Mouse (Mus musculus): ENCODE data around the gene Vmn2r3. TPM values are rescaled to one million over a fixed set of nuclear protein-coding genes. Genes with fewer than 3 reads are reported as not detected.
"Not testable (repeated sequence)": the region's sequence is repeated elsewhere in the genome, so short reads cannot be mapped to it uniquely, and the experiment has no call there.

Vmn2r3 gene
- 0.01 TPM in 1 of 2 replicates, not detected in the other for polyA plus RNA-seq (2014; fragmentation: Nextera tagmentation; extraction: Ambion mirVana)

DNA sequence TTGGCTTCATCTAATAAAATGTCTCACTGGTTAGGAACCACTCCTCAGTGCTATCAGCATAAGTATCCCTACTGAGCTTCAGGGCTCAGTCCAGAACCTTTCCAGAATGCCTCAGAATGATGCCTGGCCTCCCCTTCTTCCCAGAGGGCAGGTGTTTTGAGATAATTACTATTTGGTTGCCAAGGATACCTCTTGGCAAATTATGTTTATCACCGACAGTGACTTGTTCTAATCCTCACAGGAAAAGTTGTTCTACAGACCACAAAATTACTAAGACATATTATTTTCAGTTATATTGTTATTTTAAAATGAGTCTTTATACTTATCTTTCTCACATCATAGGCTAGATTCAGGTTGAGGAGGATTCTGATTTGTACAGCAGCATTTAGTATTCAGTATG lies at the start of gene Vmn2r3:
Vmn2r3 (minus strand) TSS at position 101 of the 400 bp plus-strand sequence.
- WGBS: 59% methylated on average over 1 of the region's 1 CpGs
- no peaks in the 10 kb centered on the region for H3K36me3 ChIP-seq (ENCODE audit: control insufficient read depth, insufficient read depth, low read length)
- H3K27me3 ChIP-seq (replicated peaks; ENCODE audit: control insufficient read depth, insufficient read depth, low read length): no peaks in the 10 kb centered on the region
- H3K9ac ChIP-seq (ENCODE audit: low read length): no peak within 1 kb of the TSS
- no peak within 1 kb of the TSS for H3K4me3 ChIP-seq (ENCODE audit: low read depth, low read length)
- no peak within 1 kb of the TSS for H3K27ac ChIP-seq (ENCODE audit: low read depth, low read length)
- H3K9me3 ChIP-seq (replicated peaks; ENCODE audit: control insufficient read depth, low read length): no peaks in the 10 kb centered on the region
- no peak within 1 kb of the TSS for H3K4me2 ChIP-seq (ENCODE audit: low read length)
- ATAC-seq (no peak), DNase-seq (ENCODE audit: low spot score) (no peak)
- H3K4me1 ChIP-seq (ENCODE audit: control insufficient read depth, insufficient read depth, low read length): no peaks in the 10 kb centered on the region

DNA sequence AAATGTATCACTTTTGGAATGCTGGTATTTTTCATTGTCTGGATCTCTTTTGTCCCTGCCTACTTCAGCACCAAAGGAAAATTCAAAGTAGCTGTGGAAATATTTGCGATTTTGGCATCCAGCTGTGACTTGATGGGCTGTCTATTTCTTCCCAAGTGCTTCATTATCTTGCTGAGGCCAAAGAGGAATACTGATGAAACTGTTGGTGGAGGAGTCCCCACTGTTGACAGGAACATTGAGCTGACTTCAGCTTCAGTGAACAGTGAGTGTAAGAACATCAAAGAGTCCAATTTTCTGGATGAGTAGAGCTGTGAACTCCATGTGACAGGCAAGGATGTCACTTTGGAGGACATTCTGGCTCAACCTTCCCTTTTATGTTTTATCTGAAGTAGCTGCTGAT lies 43.0 kb upstream of the Vmn2r3 start:
- Histone ChIP-seq H3K36me3 (ENCODE audit: control insufficient read depth, insufficient read depth, low read length) (no peaks in the 10 kb centered on the region), H3K4me1 (ENCODE audit: control insufficient read depth, insufficient read depth, low read length) (no peaks in the 10 kb centered on the region), H3K9ac (ENCODE audit: low read length) (no peak overlapping the region), H3K27ac (ENCODE audit: low read depth, low read length) (no peak overlapping the region), H3K4me2 (ENCODE audit: low read length) (no peak overlapping the region), H3K4me3 (ENCODE audit: low read depth, low read length) (no peak overlapping the region), H3K27me3 (replicated peaks; ENCODE audit: control insufficient read depth, insufficient read depth, low read length) (no peaks in the 10 kb centered on the region), H3K9me3 (replicated peaks; ENCODE audit: control insufficient read depth, low read length) (no peaks in the 10 kb centered on the region)
- DNase-seq (ENCODE audit: low spot score): no peak
- no peak for ATAC-seq
- WGBS: 47% methylated on average over 1 of the region's 1 CpGs

DNA sequence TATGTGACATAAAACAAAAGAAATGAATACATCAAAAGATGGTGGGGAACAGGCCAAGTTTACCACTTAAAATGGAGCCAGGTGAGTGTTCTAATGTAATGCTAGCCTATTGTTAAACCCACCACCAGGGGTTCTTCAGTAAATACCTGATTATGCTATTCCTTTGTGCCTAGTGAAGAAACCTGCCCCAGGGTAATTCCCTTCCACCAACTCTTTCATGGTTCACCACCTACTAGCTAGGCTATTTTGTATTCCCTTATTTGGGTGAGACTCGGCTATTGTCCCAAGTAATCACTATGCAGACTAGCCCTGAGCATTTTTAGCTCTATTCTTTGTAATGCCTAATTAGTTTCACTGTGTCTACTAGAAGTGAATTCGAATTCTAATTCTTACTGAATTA lies 32.3 kb upstream of the Vmn2r3 start:
- no peak overlapping the region for H3K27ac ChIP-seq (ENCODE audit: low read depth, low read length)
- DNase-seq (ENCODE audit: low spot score) (peak; percentile 43), ATAC-seq (peak; percentile 65)
- H3K9me3 ChIP-seq (replicated peaks; ENCODE audit: control insufficient read depth, low read length): no peaks in the 10 kb centered on the region
- no peaks in the 10 kb centered on the region for H3K27me3 ChIP-seq (replicated peaks; ENCODE audit: control insufficient read depth, insufficient read depth, low read length)
- WGBS: 13% methylated on average over 2 of the region's 2 CpGs
- H3K4me3 ChIP-seq (ENCODE audit: low read depth, low read length): no peak overlapping the region
- H3K36me3 ChIP-seq (ENCODE audit: control insufficient read depth, insufficient read depth, low read length): no peaks in the 10 kb centered on the region
- no peak overlapping the region for H3K9ac ChIP-seq (ENCODE audit: low read length)
- no peak overlapping the region for H3K4me2 ChIP-seq (ENCODE audit: low read length)
- no peaks in the 10 kb centered on the region for H3K4me1 ChIP-seq (ENCODE audit: control insufficient read depth, insufficient read depth, low read length)

DNA sequence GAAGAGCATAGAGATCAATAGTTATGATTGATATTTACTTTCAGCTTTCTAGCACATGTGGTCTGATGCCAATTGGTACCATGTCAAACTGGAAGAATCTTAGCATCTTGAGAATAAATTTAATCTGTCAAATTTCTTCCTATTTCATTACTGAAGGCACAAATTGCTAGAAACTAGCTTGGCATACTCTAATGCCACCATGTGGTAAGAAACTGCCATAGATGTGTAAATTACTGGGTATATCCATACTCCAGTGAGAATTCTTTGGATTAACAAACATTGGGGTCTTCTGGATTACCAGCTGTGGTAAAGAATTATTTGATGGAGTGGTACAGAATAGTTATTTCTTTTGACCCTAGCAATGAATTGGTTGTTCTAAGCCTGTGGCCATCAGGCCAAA lies 17.3 kb upstream of the Vmn2r3 start:
- Histone ChIP-seq H3K4me3 (ENCODE audit: low read depth, low read length) (no peak overlapping the region), H3K27me3 (replicated peaks; ENCODE audit: control insufficient read depth, insufficient read depth, low read length) (no peaks in the 10 kb centered on the region), H3K36me3 (ENCODE audit: control insufficient read depth, insufficient read depth, low read length) (no peaks in the 10 kb centered on the region), H3K4me1 (ENCODE audit: control insufficient read depth, insufficient read depth, low read length) (no peaks in the 10 kb centered on the region), H3K4me2 (ENCODE audit: low read length) (no peak overlapping the region), H3K9me3 (replicated peaks; ENCODE audit: control insufficient read depth, low read length) (no peaks in the 10 kb centered on the region), H3K9ac (ENCODE audit: low read length) (no peak overlapping the region), H3K27ac (ENCODE audit: low read depth, low read length) (no peak overlapping the region)
- ATAC-seq: no peak
- peak; percentile 15 for DNase-seq (ENCODE audit: low spot score)

DNA sequence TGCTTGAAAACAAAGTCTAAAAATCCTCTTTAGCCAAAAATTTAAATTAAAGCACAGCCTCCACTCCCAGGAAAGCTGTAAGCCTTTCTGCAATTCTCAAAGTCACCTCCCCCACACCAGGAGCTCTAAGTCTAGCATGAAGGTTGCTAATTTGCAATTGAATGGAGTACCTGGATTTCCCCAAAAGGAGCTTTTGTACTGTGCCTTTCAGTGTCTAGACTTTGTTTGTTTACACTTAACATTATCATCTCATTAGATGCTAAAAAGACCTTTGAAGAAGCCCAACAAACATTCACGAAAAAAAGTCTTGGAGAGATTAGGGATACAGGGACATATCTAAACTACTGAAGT lies 23.8 kb downstream of the Vmn2r3 start:
- Histone ChIP-seq H3K9me3 (replicated peaks; ENCODE audit: control insufficient read depth, low read length) (no peaks in the 10 kb centered on the region), H3K36me3 (ENCODE audit: control insufficient read depth, insufficient read depth, low read length) (no peaks in the 10 kb centered on the region), H3K4me2 (ENCODE audit: low read length) (no peak overlapping the region), H3K27ac (ENCODE audit: low read depth, low read length) (no peak overlapping the region), H3K9ac (ENCODE audit: low read length) (no peak overlapping the region), H3K4me3 (ENCODE audit: low read depth, low read length) (no peak overlapping the region), H3K4me1 (ENCODE audit: control insufficient read depth, insufficient read depth, low read length) (no peaks in the 10 kb centered on the region), H3K27me3 (replicated peaks; ENCODE audit: control insufficient read depth, insufficient read depth, low read length) (no peaks in the 10 kb centered on the region)
- ATAC-seq: no peak
- no peak for DNase-seq (ENCODE audit: low spot score)
- WGBS: 2% methylated on average over 1 of the region's 1 CpGs

DNA sequence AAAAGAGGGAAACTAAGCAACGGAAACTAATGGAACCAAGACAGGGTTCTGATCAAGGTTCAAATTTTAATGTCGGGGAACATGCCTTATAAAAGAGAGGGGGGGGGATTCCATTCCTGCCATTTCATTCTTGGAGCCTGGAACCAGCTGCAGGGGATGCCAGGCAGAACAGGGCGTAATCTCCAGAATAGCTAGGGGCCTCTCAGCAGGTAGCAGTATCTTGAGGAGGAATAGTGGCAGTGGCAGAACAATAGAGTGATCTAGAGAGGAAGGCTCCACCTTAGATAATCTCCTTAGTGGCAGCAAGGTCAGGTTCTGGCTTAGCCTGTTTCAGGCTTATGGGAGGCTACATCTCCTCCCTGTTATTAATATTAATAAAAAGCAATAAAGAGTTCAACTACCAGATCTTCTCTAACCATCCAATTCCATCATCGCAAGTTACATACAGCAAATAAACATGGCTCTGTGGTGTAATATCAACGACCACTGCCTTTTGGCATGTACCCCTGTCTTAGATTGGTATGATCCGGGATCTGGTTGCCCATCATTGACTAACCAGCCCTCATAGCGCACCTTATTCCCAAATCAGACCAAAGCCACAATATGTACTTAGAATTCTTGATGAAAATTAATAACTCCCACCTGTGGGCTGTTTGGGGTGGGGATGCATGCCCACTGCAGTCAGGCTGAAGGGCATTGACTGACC lies 24.3 kb downstream of the Vmn2r3 start:
- H3K4me1 ChIP-seq (ENCODE audit: control insufficient read depth, insufficient read depth, low read length); H3K4me2 ChIP-seq (ENCODE audit: low read length); ATAC-seq; H3K27me3 ChIP-seq (replicated peaks; ENCODE audit: control insufficient read depth, insufficient read depth, low read length); H3K9me3 ChIP-seq (replicated peaks; ENCODE audit: control insufficient read depth, low read length); H3K36me3 ChIP-seq (ENCODE audit: control insufficient read depth, insufficient read depth, low read length); DNase-seq (ENCODE audit: low spot score); H3K4me3 ChIP-seq (ENCODE audit: low read depth, low read length); H3K9ac ChIP-seq (ENCODE audit: low read length); H3K27ac ChIP-seq (ENCODE audit: low read depth, low read length): not testable (repeated sequence)
- 16% methylated on average over 7 of the region's 7 CpGs for WGBS

DNA sequence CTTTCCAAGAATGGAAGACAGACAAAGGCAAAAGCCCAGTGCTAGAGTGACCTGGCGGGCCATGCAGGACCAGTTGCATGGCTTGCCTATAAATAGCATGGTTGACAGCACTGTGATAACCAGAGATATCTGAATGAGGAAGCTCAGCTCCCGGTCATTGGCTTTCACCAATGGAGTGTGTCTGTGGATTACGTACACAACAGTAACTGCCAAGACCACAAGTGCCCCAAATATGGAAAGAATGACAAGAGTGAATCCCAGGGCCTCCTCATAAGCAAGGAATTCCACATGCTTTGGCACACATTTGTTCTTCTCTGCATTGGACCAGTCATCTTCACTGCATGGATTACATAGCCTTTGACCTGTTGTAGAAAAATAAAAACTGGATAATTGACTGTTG lies 29.9 kb downstream of the Vmn2r3 start:
- H3K9ac ChIP-seq (ENCODE audit: low read length): no peak overlapping the region
- no peaks in the 10 kb centered on the region for H3K27me3 ChIP-seq (replicated peaks; ENCODE audit: control insufficient read depth, insufficient read depth, low read length)
- ATAC-seq: no peak
- 96% methylated on average over 3 of the region's 3 CpGs for WGBS
- H3K9me3 ChIP-seq (replicated peaks; ENCODE audit: control insufficient read depth, low read length): no peaks in the 10 kb centered on the region
- H3K4me1 ChIP-seq (ENCODE audit: control insufficient read depth, insufficient read depth, low read length): no peaks in the 10 kb centered on the region
- no peaks in the 10 kb centered on the region for H3K36me3 ChIP-seq (ENCODE audit: control insufficient read depth, insufficient read depth, low read length)
- no peak for DNase-seq (ENCODE audit: low spot score)
- H3K4me3 ChIP-seq (ENCODE audit: low read depth, low read length): no peak overlapping the region
- H3K4me2 ChIP-seq (ENCODE audit: low read length): no peak overlapping the region
- H3K27ac ChIP-seq (ENCODE audit: low read depth, low read length): no peak overlapping the region

DNA sequence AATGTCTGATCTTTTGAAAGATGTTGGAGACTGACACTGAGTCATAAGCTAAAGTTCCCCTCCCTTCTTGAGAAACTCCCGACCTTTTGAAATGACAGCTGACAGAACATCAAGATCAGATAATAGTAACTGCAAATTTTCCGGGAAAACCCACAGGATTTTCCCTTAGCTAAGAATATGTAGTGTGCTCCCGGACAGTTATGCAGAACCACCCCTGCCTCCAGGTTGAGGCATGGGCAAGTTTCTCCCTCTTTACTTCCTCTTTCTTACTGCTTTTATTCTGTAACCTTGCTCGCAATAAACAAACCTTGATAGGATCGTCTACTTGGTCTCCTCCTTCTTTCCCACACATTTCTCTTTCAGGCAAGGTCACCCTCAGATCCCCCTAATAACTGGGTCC lies 37.9 kb downstream of the Vmn2r3 start:
- no peaks in the 10 kb centered on the region for H3K36me3 ChIP-seq (ENCODE audit: control insufficient read depth, insufficient read depth, low read length)
- no peak for DNase-seq (ENCODE audit: low spot score)
- 92% methylated on average over 5 of the region's 5 CpGs for WGBS
- H3K9me3 ChIP-seq (replicated peaks; ENCODE audit: control insufficient read depth, low read length): no peaks in the 10 kb centered on the region
- no peaks in the 10 kb centered on the region for H3K4me1 ChIP-seq (ENCODE audit: control insufficient read depth, insufficient read depth, low read length)
- H3K27ac ChIP-seq (ENCODE audit: low read depth, low read length): no peak overlapping the region
- no peak for ATAC-seq
- H3K9ac ChIP-seq (ENCODE audit: low read length): no peak overlapping the region
- H3K4me2 ChIP-seq (ENCODE audit: low read length): no peak overlapping the region
- no peak overlapping the region for H3K4me3 ChIP-seq (ENCODE audit: low read depth, low read length)
- no peaks in the 10 kb centered on the region for H3K27me3 ChIP-seq (replicated peaks; ENCODE audit: control insufficient read depth, insufficient read depth, low read length)

DNA sequence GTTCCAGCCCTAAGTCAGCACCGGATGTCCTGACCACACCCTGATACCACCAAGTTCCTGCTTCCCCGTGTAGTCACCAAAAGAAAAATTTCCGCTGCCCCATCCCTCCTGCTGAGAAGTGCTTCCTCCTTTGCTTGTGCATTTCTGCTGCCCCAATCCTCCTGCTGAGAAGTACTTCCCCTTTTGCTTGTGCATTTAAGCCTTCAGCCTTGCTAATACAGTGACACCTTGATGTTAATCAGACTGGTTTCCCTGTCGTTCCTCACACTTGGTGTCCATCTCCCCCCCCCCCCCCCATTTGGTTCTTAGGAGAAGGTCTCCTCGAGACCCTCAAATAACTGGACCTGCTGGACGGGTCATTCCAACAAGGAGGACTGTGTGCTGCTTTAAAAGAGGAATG lies 39.0 kb downstream of the Vmn2r3 start:
- not testable (repeated sequence) for H3K9me3 ChIP-seq (replicated peaks; ENCODE audit: control insufficient read depth, low read length); DNase-seq (ENCODE audit: low spot score)
- WGBS: 88% methylated on average over 6 of the region's 6 CpGs

More for the DNA sequence above, 39.0 kb downstream of the Vmn2r3 start:
- H3K36me3 ChIP-seq (ENCODE audit: control insufficient read depth, insufficient read depth, low read length); H3K4me1 ChIP-seq (ENCODE audit: control insufficient read depth, insufficient read depth, low read length); ATAC-seq; H3K4me3 ChIP-seq (ENCODE audit: low read depth, low read length); H3K27me3 ChIP-seq (replicated peaks; ENCODE audit: control insufficient read depth, insufficient read depth, low read length); H3K4me2 ChIP-seq (ENCODE audit: low read length); H3K27ac ChIP-seq (ENCODE audit: low read depth, low read length); H3K9ac ChIP-seq (ENCODE audit: low read length): not testable (repeated sequence)
